Mouse (Mus musculus) urinary bladder, postnatal 36 days (tissue): ENCODE results near the gene Nolc1.

Experiments
- DNase-seq, 2 experiments: peaks; one replicate each; pipeline ENCODE4 v3.0.0; 2022; ENCODE audit warnings: low spot score in 2 of 2, mixed read lengths in 1 of 2

Gene Nolc1

GRCm38 (mm10) chr19:46075616-46076607, at the start of gene Nolc1:
Nolc1 (plus strand) TSS chr19:46075863.
- peak; percentile 99 for DNase-seq

- DNase-seq: no peak
These were observed 49.1 kb upstream of the Nolc1 start for GRCm38 (mm10) chr19:46026567-46026966.

- no peak for DNase-seq
These were observed 46.8 kb upstream of the Nolc1 start for GRCm38 (mm10) chr19:46028747-46029320.

- DNase-seq: no peak
These were observed 46.0 kb upstream of the Nolc1 start for GRCm38 (mm10) chr19:46029652-46030051.

- DNase-seq: no peak
These were observed 45.3 kb upstream of the Nolc1 start for GRCm38 (mm10) chr19:46030196-46030983.

GRCm38 (mm10) chr19:46031689-46032432, 43.8 kb upstream of the Nolc1 start:
- no peak for DNase-seq

GRCm38 (mm10) chr19:46032731-46033510, 42.7 kb upstream of the Nolc1 start:
- DNase-seq: no peak

GRCm38 (mm10) chr19:46033911-46034310, 41.8 kb upstream of the Nolc1 start:
- DNase-seq: no peak

- no peak for DNase-seq
These were observed 39.7 kb upstream of the Nolc1 start for GRCm38 (mm10) chr19:46035971-46036370.

GRCm38 (mm10) chr19:46036477-46037242, 39.0 kb upstream of the Nolc1 start:
- no peak for DNase-seq

- no peak for DNase-seq
These were observed 38.3 kb upstream of the Nolc1 start for GRCm38 (mm10) chr19:46037243-46037924.

GRCm38 (mm10) chr19:46037925-46038850, 37.5 kb upstream of the Nolc1 start:
- peak in 1 of 2 experiments; percentile 48 for DNase-seq

GRCm38 (mm10) chr19:46038851-46039260, 36.8 kb upstream of the Nolc1 start:
- no peak for DNase-seq

GRCm38 (mm10) chr19:46039478-46039877, 36.2 kb upstream of the Nolc1 start:
- peak; percentile 82 to 87 for DNase-seq

GRCm38 (mm10) chr19:46040149-46040902, 35.3 kb upstream of the Nolc1 start:
- DNase-seq: no peak

- DNase-seq: no peak
These were observed 34.2 kb upstream of the Nolc1 start for GRCm38 (mm10) chr19:46041299-46041932.

- peak; percentile 63 to 82 for DNase-seq
These were observed 33.7 kb upstream of the Nolc1 start for GRCm38 (mm10) chr19:46041933-46042475.
